Mouse (Mus musculus) telencephalon, adult 2 months (tissue): Measurements from ENCODE around the gene Mkln1.
"Not testable (repeated sequence)": the region's sequence is repeated elsewhere in the genome, so short reads cannot be mapped to it uniquely, and the experiment has no call there.

ENCODE experiments used
- DNase-seq: peaks from one replicate; pipeline ENCODE4 v3.0.0-alpha.2; 2011; ENCODE audit warnings: low read depth, low spot score

Gene Mkln1

DNA sequence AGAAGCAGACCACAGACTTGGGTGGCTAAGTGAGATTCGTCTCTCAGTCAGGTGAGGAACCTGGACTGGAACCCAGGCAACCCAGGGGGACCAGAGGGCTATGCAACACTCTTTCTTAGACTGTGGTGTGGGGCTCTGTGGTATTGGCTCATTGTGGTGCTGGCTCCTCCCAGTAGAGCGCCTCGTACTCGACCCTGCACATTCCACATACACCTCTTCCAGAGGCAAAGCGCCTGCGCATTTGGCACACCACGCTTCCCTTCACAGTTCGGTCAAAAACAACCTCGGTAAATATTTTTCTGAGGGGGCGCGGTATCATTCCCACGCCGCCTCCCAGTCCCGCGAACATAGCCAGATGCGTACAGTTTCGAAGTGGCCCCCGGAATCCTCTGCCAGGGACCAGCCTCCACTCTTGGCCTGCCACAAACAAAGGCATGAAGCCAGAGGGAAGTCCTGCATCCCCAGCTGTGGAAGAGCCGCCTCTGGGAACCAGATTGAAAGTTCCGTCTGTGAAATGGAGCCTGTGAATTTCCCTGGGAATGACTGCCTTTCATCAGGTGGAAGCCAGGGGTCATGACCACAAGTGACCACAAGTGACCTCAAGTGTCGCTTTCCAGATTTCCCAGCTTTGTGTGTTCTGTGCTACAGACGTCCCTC lies 152.5 kb downstream of the Mkln1 start:
- DNase-seq, result no peak

- no peak for DNase-seq
Observed at GRCm38 (mm10) chr6:31556460-31557100, 158.0 kb downstream of the Mkln1 start.

DNA sequence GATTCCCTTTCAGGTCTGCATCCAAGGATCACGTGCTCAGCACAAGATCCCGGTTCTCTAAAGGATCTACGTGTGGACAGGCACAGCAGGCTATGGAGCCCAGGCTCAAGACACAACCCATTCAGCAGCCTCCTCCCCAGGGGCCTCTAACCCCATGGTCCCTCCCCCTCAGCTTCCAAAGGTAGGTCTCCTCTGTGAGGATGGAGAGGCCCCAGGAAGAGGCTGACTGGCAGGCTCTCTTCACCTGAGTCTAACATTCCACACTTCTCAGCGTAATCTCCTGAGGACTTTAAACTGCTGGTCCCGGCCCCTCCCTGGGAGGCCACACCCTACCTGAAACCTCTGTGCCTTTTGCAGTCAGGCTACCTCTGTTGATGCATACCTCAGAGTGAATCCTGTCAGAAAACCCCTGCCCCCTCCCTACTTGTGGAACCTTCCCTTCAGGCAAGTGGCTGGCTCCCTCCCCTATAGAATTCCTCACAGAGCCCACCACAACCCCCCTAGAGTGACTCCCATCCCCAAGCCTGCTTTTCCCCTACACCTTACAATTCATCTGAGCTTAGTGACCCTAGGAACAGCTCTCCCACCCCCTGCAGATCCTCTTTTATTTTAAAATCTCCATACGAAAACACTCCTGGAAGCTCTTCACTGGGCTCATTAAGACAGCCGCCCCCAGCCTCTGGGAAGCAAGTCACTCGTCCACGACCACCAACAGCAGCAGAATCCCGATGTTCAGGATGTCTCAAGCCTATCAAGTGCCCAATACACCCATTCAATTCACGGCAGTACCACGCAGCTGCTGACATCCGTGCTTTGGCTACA lies 161.8 kb downstream of the Mkln1 start:
- DNase-seq, result no peak

GRCm38 (mm10) chr6:31561948-31562347 lies 163.4 kb downstream of the Mkln1 start:
- not testable (repeated sequence) for DNase-seq

DNA sequence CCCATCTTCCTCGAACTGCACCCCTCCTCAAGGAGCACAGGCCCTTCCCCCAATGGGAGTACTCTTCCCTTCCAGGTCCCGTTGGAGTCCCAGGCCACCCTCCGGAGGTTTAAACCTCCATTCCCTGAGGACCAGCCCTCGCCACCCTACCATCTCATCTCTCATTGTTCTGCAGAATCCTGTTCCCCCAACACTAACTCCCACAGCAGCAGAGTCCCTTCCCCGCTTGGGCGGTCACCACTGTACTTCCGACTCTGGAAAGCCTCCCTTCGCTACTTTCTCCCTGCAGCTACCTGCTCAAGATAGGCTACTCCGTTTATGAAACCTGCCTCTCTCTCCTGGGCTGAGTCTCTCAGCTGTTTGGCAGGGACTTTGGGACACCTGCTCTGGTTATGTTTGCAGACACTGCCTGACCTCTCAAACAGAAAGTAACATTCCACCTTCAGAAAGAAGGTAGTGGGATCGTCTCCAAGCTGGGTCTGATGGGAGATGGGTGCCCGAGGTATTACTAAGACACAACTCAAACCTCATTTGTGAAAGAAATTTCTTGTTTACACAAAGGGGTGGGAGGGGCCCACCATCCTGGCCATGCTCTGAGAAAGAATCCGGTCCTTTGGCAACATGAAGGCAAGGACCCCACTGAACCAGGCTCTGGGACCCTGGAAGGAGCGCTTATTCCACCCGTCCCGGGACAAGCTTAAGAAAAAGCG lies 164.0 kb downstream of the Mkln1 start:
- DNase-seq, result no peak

DNA sequence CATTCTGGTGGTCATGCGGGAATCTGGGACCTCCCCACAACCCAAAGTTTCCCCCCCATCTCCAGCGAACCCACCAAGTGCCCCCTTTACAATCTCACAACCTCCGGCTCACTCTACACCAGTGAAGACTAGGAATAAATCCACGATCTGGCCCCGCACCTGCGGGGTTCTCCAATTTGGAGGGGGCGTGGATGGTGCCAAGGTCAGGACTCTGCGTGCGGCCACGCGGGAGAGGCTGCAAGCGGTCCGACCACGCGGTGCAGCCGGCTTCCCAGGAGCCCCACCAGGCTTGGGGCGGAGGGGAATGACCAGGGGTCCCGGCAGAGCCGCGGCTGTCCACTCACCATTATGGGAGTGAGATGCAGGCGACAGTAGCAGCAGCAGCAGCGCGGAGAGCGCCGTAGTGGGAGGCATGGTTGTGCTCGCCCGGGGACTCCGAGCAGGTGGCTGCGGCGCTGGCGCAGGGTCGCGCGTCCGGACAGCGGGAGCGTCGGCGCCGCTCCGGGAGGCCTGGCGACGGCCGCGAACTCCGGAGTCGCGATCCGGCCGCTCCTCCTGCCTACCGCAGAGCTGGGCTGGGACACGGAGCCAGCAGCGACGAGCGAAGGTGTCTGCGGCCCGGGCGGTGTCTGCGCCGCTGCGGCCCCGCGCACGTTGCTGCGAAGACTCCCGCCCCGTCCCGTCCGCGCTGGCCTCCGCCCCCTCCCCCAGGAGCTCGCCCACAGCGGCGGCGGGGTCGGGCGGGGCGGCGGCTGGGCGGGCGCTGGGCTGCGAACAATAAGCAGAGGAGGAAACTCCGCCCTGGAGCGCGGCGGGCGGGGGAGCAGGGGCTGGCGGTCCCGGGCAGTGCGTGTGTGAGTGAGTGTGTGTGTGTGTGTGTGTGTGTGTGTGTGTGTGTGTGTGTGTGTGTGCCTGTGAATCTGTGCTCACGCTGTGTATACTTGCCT lies 165.0 kb downstream of the Mkln1 start, which contains the start of gene Podxl:
Gene Podxl (minus strand): TSS at position 747 of the 947 bp plus-strand sequence.
- no peak for DNase-seq

GRCm38 (mm10) chr6:31564182-31564531 lies 165.6 kb downstream of the Mkln1 start:
- no peak for DNase-seq

- DNase-seq, result no peak
Observed at GRCm38 (mm10) chr6:31564901-31565391, 166.4 kb downstream of the Mkln1 start.
